Comparison of ENCODE assay signal across 10 mouse cellular contexts in the genomic region with DNA sequence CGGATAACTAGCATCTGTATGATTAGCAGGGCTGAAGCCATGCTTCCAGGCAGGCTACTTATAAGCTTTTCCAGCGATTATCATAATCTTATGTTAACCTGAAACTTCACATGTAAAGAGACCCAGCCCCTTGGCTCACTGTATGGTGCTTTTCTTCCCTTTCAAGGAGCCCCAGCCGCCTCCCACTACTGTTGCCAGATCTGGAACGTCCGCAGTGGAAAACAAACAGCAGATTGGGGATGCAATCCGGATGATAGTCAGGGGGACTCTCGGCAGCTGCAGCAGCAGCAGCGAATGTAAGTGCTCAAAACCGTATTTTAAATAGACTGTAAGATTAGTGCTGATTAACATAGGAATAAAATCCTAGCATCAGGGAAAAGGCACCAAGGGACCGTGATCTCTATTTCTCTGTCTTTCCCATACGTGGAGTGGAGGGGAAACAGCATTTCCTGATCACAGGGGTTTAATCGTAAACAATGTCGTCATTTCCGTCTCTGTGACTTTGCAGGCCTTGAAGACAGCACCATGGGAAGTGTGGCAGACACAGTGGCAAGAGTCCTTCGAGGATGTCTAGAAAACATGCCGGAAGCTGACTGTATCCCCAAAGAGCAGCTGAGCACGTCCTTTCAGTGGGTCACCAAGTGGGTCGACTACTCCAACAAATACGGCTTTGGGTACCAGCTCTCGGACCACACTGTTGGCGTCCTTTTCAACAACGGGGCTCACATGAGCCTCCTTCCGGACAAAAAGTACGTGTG. TPM values are rescaled to one million over a fixed set of nuclear protein-coding genes. Genes with fewer than 3 reads are reported as not detected.
A peak's percentile ranks its signal among the peaks of the same experiment; 100 is the strongest.
DNase-seq lines count a peak whose midpoint lies in the region; ATAC-seq and TF ChIP-seq lines count a peak whose summit lies in the region.
"Had no signal": no experiment of that assay in that cellular context is flagged by ENCODE, and none has a peak within 500 bp of the region (broad histone marks: within the 10 kb centered on the region; RNA-seq: fewer than 3 reads in every experiment).

No protein-coding gene starts in this region.

- peak overlapping the region; percentile 78 for H3K27ac ChIP-seq in layer of hippocampus, adult 2 months
- peak overlapping the region; percentile 54; the same call in 1 of the 2 replicates for H3K27ac ChIP-seq in kidney, embryonic 16.5 days (ENCODE audit: low read length)
- H3K27ac ChIP-seq: macrophage had no signal

- peaks cover 34% of the 10 kb centered on the region for H3K36me3 ChIP-seq in kidney, embryonic 16.5 days (ENCODE audit: insufficient read depth, low read length)
- peaks cover 59% of the 10 kb centered on the region for H3K36me3 ChIP-seq in myocyte (ENCODE audit: control insufficient read depth, insufficient read depth)

- peaks cover 5% of the 10 kb centered on the region for H3K4me1 ChIP-seq in kidney, embryonic 16.5 days (ENCODE audit: insufficient read depth, low read length)

- H3K9me3 ChIP-seq in kidney, embryonic 16.5 days (ENCODE audit: low read length) = no peaks in the 10 kb centered on the region

- H3K4me3 ChIP-seq in layer of hippocampus, adult 2 months = peak overlapping the region; percentile 77
- peak overlapping the region; percentile 28 for H3K4me3 ChIP-seq in kidney, embryonic 16.5 days (ENCODE audit: low read length)
- peak overlapping the region; percentile 80 for H3K4me3 ChIP-seq in myocyte

- no peak for ATAC-seq in kidney, embryonic 16.5 days (ENCODE audit: low FRiP score, low TSS enrichment)

- peak overlapping the region; percentile 26 for H3K4me2 ChIP-seq in kidney, embryonic 16.5 days (replicated peaks; ENCODE audit: low read depth, low read length)
- H3K4me2 ChIP-seq in myocyte (ENCODE audit: low read depth) = peak overlapping the region; percentile 82

- no peaks in the 10 kb centered on the region for H3K27me3 ChIP-seq in kidney, embryonic 16.5 days (ENCODE audit: insufficient read depth, low read length)
- H3K27me3 ChIP-seq in myocyte (ENCODE audit: control insufficient read depth, insufficient read depth, insufficient read length) = no peaks in the 10 kb centered on the region

- 71% methylated on average over 24 of the region's 24 CpGs for WGBS in kidney, embryonic 16.5 days

- no peak for TF ChIP-seq CTCF in layer of hippocampus, adult 2 months (conservative IDR thresholded peaks at IDR 0.05)

- H3K79me2 ChIP-seq in myocyte (ENCODE audit: control insufficient read depth, insufficient read depth) = peaks cover 40% of the 10 kb centered on the region

- peak; percentile 26 for TF ChIP-seq POLR2A in myocyte (IDR thresholded peaks at IDR 0.05; ENCODE audit: insufficient read length, low read depth)

- H3ac ChIP-seq in myocyte (ENCODE audit: control insufficient read depth, insufficient read length) = no peak overlapping the region

- H3K9ac ChIP-seq in kidney, embryonic 16.5 days (replicated peaks; ENCODE audit: low read length) = 0 out of 2 replicates have a peak overlapping the region, but pooled peaks have one; percentile 37

- no peak for DNase-seq in layer of hippocampus, adult 2 months (ENCODE audit: low spot score in 2 of 2)
- no peak for DNase-seq in layer of hippocampus, adult 8-10 months (ENCODE audit: low spot score in 2 of 2)
- DNase-seq in heart, adult 18-20 months = peak; percentile 26 to 36
- no peak for DNase-seq in urinary bladder, adult 18-20 months (ENCODE audit: low spot score in 2 of 2)
- no peak for DNase-seq in layer of hippocampus, postnatal 36 days
- DNase-seq in thymus, adult 18-20 months = no peak

TF ChIP-seq in myocyte, 11 proteins besides CTCF, POLR2A, EP300 and RAD21:
- TF ChIP-seq MYOD1 (IDR thresholded peaks at IDR 0.05; ENCODE audit: control insufficient read depth in 1 of 3, insufficient read length in 2 of 3, low read depth in 2 of 3) = no peak
- no peak for TF ChIP-seq MYOG (IDR thresholded peaks at IDR 0.05; ENCODE audit: control insufficient read depth in 1 of 3, insufficient read depth in 1 of 3, insufficient read length in 2 of 3, low read depth in 2 of 3)
- TF ChIP-seq POLR2AphosphoS2 (IDR thresholded peaks at IDR 0.05; ENCODE audit: insufficient read length, low read depth) = peak; percentile 67

RNA-seq across cellular contexts. Expression of a gene that starts 3.8 kb away (rescaled TPM):
- total RNA-seq in layer of hippocampus, adult 2 months (2021) = 100 to 1,000 TPM; 267 to 268 TPM
- total RNA-seq in layer of hippocampus, adult 8-10 months (2022) = 100 to 1,000 TPM; 223 to 254 (median 243) TPM
- 10 to 100 TPM; 10.7 to 14.1 TPM for total RNA-seq in heart, adult 18-20 months (2021)
- 89.4 and 91.2 TPM in 2 replicates for polyA plus RNA-seq in kidney, embryonic 16.5 days (2015; fragmentation: Nextera tagmentation; extraction: Ambion mirVana)
- polyA plus RNA-seq in myocyte (2012; fragmentation: generic; extraction: Trizol) = 97.6 TPM
- 100 to 1,000 TPM; 258 to 262 TPM for total RNA-seq in layer of hippocampus, postnatal 36 days (2021)

RNA-seq across cellular contexts. Expression of a gene that starts 41.7 kb away (rescaled TPM):
- not detected for total RNA-seq in layer of hippocampus, adult 2 months (2021)
- total RNA-seq in layer of hippocampus, adult 8-10 months (2022) = not detected
- under 1 TPM; 0.12 to 0.31 TPM for total RNA-seq in heart, adult 18-20 months (2021)
- polyA plus RNA-seq in kidney, embryonic 16.5 days (2015; fragmentation: Nextera tagmentation; extraction: Ambion mirVana) = 0.17 and 0.20 TPM in 2 replicates
- not detected for polyA plus RNA-seq in myocyte (2012; fragmentation: generic; extraction: Trizol)
- total RNA-seq in layer of hippocampus, postnatal 36 days (2021) = not detected
- total RNA-seq: heart, postnatal 10 days had no signal

Comparison
In these comparisons a context has a peak if more than half of its experiments do, and no peak if none do; other contexts are left out.
1. DNase-seq: peak in heart, adult 18-20 months (2 of 2); none in layer of hippocampus, adult 2 months (0 of 2), layer of hippocampus, adult 8-10 months (0 of 2), urinary bladder, adult 18-20 months (0 of 2), layer of hippocampus, postnatal 36 days (0 of 2) and thymus, adult 18-20 months (0 of 2).
2. H3K4me3 ChIP-seq: peak in every context shown above with its lines; median percentile 80 in myocyte; 77 in layer of hippocampus, adult 2 months; 28 in kidney, embryonic 16.5 days.
3. RNA of a gene that starts 3.8 kb away (total RNA-seq): 267 to 268 TPM in layer of hippocampus, adult 2 months, 258 to 262 TPM in layer of hippocampus, postnatal 36 days and 223 to 254 TPM in layer of hippocampus, adult 8-10 months; 10.7 to 14.1 TPM in heart, adult 18-20 months; every median in the first group is over 10 times any median in the second.